Comparison of ENCODE assay signal across 8 mouse cellular contexts in the genomic region with DNA sequence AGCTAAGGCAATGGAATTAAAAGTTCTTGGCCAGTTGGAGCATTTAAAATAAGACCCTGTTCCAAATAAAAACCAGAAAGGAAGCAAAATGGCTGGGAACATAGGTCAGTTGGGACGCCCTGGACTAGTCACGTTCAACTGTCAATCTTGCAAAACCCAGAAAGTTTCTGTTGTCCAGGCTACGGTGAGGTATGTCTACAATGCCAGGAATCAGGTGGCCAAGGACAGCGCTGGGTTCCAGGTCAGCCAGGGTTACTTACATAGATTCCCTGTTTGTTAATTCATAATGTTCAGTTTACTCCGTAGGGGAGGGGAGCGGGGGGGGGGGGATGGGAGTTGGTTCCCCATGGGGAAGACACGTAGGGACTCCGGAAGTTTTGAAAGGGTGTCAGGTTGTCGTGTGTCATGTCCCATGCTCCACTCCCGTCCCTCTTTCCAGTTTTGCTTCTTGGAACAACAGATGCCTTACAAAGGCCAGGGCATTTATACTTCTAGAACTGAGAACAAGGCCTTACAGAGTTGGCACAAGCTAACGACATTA. TPM values are rescaled to one million over a fixed set of nuclear protein-coding genes. Genes with fewer than 3 reads are reported as not detected.
DNase-seq lines count a peak whose midpoint lies in the region; ATAC-seq and TF ChIP-seq lines count a peak whose summit lies in the region.

No protein-coding gene starts in this region.

- peaks cover 2% of the 10 kb centered on the region for H3K4me1 ChIP-seq in cortical plate, adult 2 months (ENCODE audit: control insufficient read depth, insufficient read depth, low read length)
- H3K4me1 ChIP-seq in limb, embryonic 10.5 days = peaks cover 18% of the 10 kb centered on the region
- H3K4me1 ChIP-seq in neural tube, embryonic 13.5 days (replicated peaks) = peaks cover 20% of the 10 kb centered on the region

- no peaks in the 10 kb centered on the region for H3K27me3 ChIP-seq in limb, embryonic 10.5 days (ENCODE audit: low read depth, poor library complexity, severe bottlenecking)
- H3K27me3 ChIP-seq in neural tube, embryonic 13.5 days = no peaks in the 10 kb centered on the region

- no peak for TF ChIP-seq CTCF in layer of hippocampus, adult 2 months (conservative IDR thresholded peaks at IDR 0.05)
- TF ChIP-seq CTCF in cortical plate, adult 2 months (IDR thresholded peaks at IDR 0.05; ENCODE audit: extremely low read depth, insufficient read depth, low read length) = no peak

- H3K4me3 ChIP-seq in layer of hippocampus, adult 2 months = peak overlapping the region; percentile 93
- H3K4me3 ChIP-seq in cortical plate, adult 2 months (ENCODE audit: insufficient read depth, low read length) = peak overlapping the region; percentile 87; the same call in 1 of the 2 replicates
- peak overlapping the region; percentile 88 for H3K4me3 ChIP-seq in limb, embryonic 10.5 days
- H3K4me3 ChIP-seq in neural tube, embryonic 13.5 days = peak overlapping the region; percentile 88

- H3K4me2 ChIP-seq in neural tube, embryonic 13.5 days = peak overlapping the region; percentile 75

- no peaks in the 10 kb centered on the region for H3K36me3 ChIP-seq in limb, embryonic 10.5 days
- H3K36me3 ChIP-seq in neural tube, embryonic 13.5 days = no peaks in the 10 kb centered on the region

- no peaks in the 10 kb centered on the region for H3K9me3 ChIP-seq in limb, embryonic 10.5 days (replicated peaks)
- H3K9me3 ChIP-seq in neural tube, embryonic 13.5 days = no peaks in the 10 kb centered on the region

- no peak overlapping the region for H3K27ac ChIP-seq in layer of hippocampus, adult 2 months
- H3K27ac ChIP-seq in cortical plate, adult 2 months (ENCODE audit: insufficient read depth, low read length) = no peak overlapping the region
- peak overlapping the region; percentile 95 for H3K27ac ChIP-seq in limb, embryonic 10.5 days
- no peak overlapping the region for H3K27ac ChIP-seq in neural tube, embryonic 13.5 days (replicated peaks)

- ATAC-seq in neural tube, embryonic 13.5 days (ENCODE audit: low read depth) = peak; percentile 44; the same call in 1 of the 2 replicates

- DNase-seq in layer of hippocampus, adult 2 months (ENCODE audit: low spot score in 2 of 2) = no peak
- no peak for DNase-seq in layer of hippocampus, adult 8-10 months (ENCODE audit: low spot score in 2 of 2)
- peak; percentile 38 for DNase-seq in limb, embryonic 10.5 days (ENCODE audit: low spot score)
- DNase-seq in layer of hippocampus, postnatal 10 days (ENCODE audit: low spot score in 2 of 2) = no peak
- no peak for DNase-seq in layer of hippocampus, postnatal 36 days
- DNase-seq in lung, postnatal 25 days (ENCODE audit: low spot score) = no peak

- 43% methylated on average over 11 of the region's 11 CpGs for WGBS in limb, embryonic 10.5 days
- 31% methylated on average over 11 of the region's 11 CpGs for WGBS in neural tube, embryonic 13.5 days

- H3K9ac ChIP-seq in neural tube, embryonic 13.5 days = peak overlapping the region; percentile 92

- no peak for TF ChIP-seq POLR2A in cortical plate, adult 2 months (IDR thresholded peaks at IDR 0.05; ENCODE audit: extremely low read depth, insufficient read depth, low read length)

RNA-seq across cellular contexts. Expression of a gene that starts 0.7 kb away (rescaled TPM):
- total RNA-seq in layer of hippocampus, adult 2 months (2021) = 10 to 100 TPM; 37.1 to 38.0 TPM
- total RNA-seq in layer of hippocampus, adult 8-10 months (2022) = 10 to 100 TPM; 35.1 to 43.2 (median 41.4) TPM
- polyA plus RNA-seq in cortical plate, adult 2 months (2012; rRNA removed) = 24.0 and 24.2 TPM in 2 replicates
- 55.9 and 116 TPM in 2 replicates for polyA plus RNA-seq in limb, embryonic 10.5 days (2016; fragmentation: Nextera tagmentation; extraction: Ambion mirVana)
- polyA plus RNA-seq in neural tube, embryonic 13.5 days (2015; fragmentation: Nextera tagmentation; extraction: Ambion mirVana) = 41.2 and 60.3 TPM in 2 replicates
- total RNA-seq in layer of hippocampus, postnatal 10 days (2021) = 10 to 100 TPM; 36.1 to 36.7 TPM
- total RNA-seq in layer of hippocampus, postnatal 36 days (2021) = 10 to 100 TPM; 36.7 to 38.8 TPM

RNA-seq across cellular contexts. Expression of a gene that starts 10.6 kb away (rescaled TPM):
- 10 to 100 TPM; 38.5 to 48.6 TPM for total RNA-seq in layer of hippocampus, adult 2 months (2021)
- total RNA-seq in layer of hippocampus, adult 8-10 months (2022) = 10 to 100 TPM; 39.1 to 46.4 (median 40.8) TPM
- 54.1 and 58.6 TPM in 2 replicates for polyA plus RNA-seq in cortical plate, adult 2 months (2012; rRNA removed)
- 110 and 113 TPM in 2 replicates for polyA plus RNA-seq in limb, embryonic 10.5 days (2016; fragmentation: Nextera tagmentation; extraction: Ambion mirVana)
- polyA plus RNA-seq in neural tube, embryonic 13.5 days (2015; fragmentation: Nextera tagmentation; extraction: Ambion mirVana) = 68.5 and 71.5 TPM in 2 replicates
- total RNA-seq in layer of hippocampus, postnatal 10 days (2021) = 10 to 100 TPM; 36.3 to 36.9 TPM
- total RNA-seq in layer of hippocampus, postnatal 36 days (2021) = 10 to 100 TPM; 39.9 to 47.7 TPM

RNA-seq across cellular contexts. Expression of a gene that starts 32.5 kb away (rescaled TPM):
- 1 to 10 TPM; 5.8 to 7.0 TPM for total RNA-seq in layer of hippocampus, adult 2 months (2021)
- total RNA-seq in layer of hippocampus, adult 8-10 months (2022) = 1 to 10 TPM; 6.0 to 7.1 (median 6.2) TPM
- 4.8 TPM in 2 replicates for polyA plus RNA-seq in cortical plate, adult 2 months (2012; rRNA removed)
- 12.6 and 20.4 TPM in 2 replicates for polyA plus RNA-seq in limb, embryonic 10.5 days (2016; fragmentation: Nextera tagmentation; extraction: Ambion mirVana)
- 3.9 and 4.4 TPM in 2 replicates for polyA plus RNA-seq in neural tube, embryonic 13.5 days (2015; fragmentation: Nextera tagmentation; extraction: Ambion mirVana)
- total RNA-seq in layer of hippocampus, postnatal 10 days (2021) = 1 to 10 TPM; 2.3 to 3.0 TPM
- 1 to 10 TPM; 5.5 to 6.4 TPM for total RNA-seq in layer of hippocampus, postnatal 36 days (2021)
